Mouse (Mus musculus): ENCODE measurements around the gene Sv2a.

- peak; percentile 16; the same call in 1 of the 2 replicates for TF ChIP-seq CTCF (IDR thresholded peaks at IDR 0.05; ENCODE audit: borderline replicate concordance, extremely low read depth, insufficient read depth, insufficient read length)
- no peak for TF ChIP-seq POLR2A (IDR thresholded peaks at IDR 0.05; ENCODE audit: borderline replicate concordance, extremely low read depth, insufficient read depth, insufficient read length, poor library complexity, severe bottlenecking)
Measured at GRCm38 (mm10) chr3:96209242-96209641, 28.3 kb downstream of the Sv2a start.

All from brain, embryonic 14.5 days (tissue).